Mouse (Mus musculus): Measurements from ENCODE around the gene Brd4. TPM values are rescaled to one million over a fixed set of nuclear protein-coding genes. Genes with fewer than 3 reads are reported as not detected.

The Brd4 gene
- polyA plus RNA-seq (2012; ENCODE audit: insufficient read depth, insufficient read length, low replicate concordance, missing spikeins), result not detected in 2 replicates

DNA sequence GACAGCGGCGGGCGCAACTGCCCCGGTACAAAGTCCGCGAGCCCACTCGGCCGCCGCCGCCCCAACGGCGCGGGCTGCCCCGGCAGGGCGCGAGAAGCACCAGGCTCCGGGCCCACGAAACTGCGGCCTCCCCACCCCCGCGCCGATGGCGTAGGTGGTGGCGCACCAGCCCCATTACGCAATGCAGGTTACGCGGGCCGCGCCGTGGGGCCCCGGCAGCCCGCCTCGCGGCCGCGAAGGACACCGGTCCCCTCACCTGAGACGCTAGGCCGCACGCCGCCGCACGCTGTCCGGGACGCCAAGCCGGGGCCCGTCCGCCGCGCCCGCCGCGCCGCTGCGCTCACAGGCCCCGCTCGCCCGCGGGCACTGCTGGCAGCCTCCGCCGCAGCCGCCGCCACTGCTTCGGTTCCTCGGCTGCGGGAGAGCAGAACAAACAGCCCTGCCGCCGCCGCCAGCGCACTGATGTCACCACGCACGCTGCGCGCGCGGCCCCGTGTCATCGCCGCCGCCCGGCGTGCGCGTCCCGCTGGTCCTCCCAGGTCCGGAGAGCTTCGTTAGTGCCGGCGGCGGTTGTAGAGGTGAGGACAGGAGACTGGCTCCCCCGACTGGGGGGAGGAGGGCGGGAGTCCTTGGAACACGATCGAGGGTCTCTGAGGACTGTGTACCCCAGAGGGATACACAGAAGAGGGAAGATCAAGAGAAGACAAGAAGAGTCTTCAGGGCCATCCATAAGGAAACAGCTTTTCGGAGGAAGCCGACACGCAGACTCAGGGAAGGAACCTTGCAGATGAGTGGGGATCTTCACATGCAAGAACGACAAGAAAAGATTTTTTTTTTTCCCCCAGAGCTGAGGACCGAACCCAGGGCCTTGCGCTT lies at the start of gene Brd4:
Gene Brd4 (minus strand): TSS at position 461 of the 876 bp plus-strand sequence.
- no peak for TF ChIP-seq CTCF (IDR thresholded peaks at IDR 0.05; ENCODE audit: insufficient read depth, low read depth, low read length)
- TF ChIP-seq POLR2A (IDR thresholded peaks at IDR 0.05; ENCODE audit: insufficient read depth, low read depth, low read length), result peak; percentile 98
- Histone ChIP-seq H3K4me3 (ENCODE audit: insufficient read depth, low read depth, low read length) (peak within 1 kb of the TSS; percentile 66), H3K27ac (ENCODE audit: insufficient read depth, low read depth, low read length) (peak within 1 kb of the TSS; percentile 92), H3K4me1 (ENCODE audit: control insufficient read depth, insufficient read depth, low read length) (peaks cover 5% of the 10 kb centered on the region)
- WGBS, result under 1% methylated on average over 100 of the region's 100 CpGs

- H3K4me3 ChIP-seq (ENCODE audit: insufficient read depth, low read depth, low read length), result no peak overlapping the region
- H3K4me1 ChIP-seq (ENCODE audit: control insufficient read depth, insufficient read depth, low read length), result no peaks in the 10 kb centered on the region
- TF ChIP-seq CTCF (IDR thresholded peaks at IDR 0.05; ENCODE audit: insufficient read depth, low read depth, low read length), result no peak
- TF ChIP-seq POLR2A (IDR thresholded peaks at IDR 0.05; ENCODE audit: insufficient read depth, low read depth, low read length), result no peak
- WGBS, result 90% methylated on average over 31 of the region's 31 CpGs
- H3K27ac ChIP-seq (ENCODE audit: insufficient read depth, low read depth, low read length), result no peak overlapping the region
Observed at GRCm38 (mm10) chr17:32333675-32334303, 49.3 kb upstream of the Brd4 start.

- TF ChIP-seq POLR2A (IDR thresholded peaks at IDR 0.05; ENCODE audit: insufficient read depth, low read depth, low read length) (no peak), CTCF (IDR thresholded peaks at IDR 0.05; ENCODE audit: insufficient read depth, low read depth, low read length) (no peak)
- Histone ChIP-seq H3K27ac (ENCODE audit: insufficient read depth, low read depth, low read length) (no peak overlapping the region), H3K4me1 (ENCODE audit: control insufficient read depth, insufficient read depth, low read length) (no peaks in the 10 kb centered on the region), H3K4me3 (ENCODE audit: insufficient read depth, low read depth, low read length) (no peak overlapping the region)
Observed at GRCm38 (mm10) chr17:32327501-32327900, 43.0 kb upstream of the Brd4 start.

- TF ChIP-seq POLR2A (IDR thresholded peaks at IDR 0.05; ENCODE audit: insufficient read depth, low read depth, low read length) (no peak), CTCF (IDR thresholded peaks at IDR 0.05; ENCODE audit: insufficient read depth, low read depth, low read length) (no peak)
- H3K4me3 ChIP-seq (ENCODE audit: insufficient read depth, low read depth, low read length), result no peak overlapping the region
- WGBS, result 95% methylated on average over 1 of the region's 1 CpGs
- H3K4me1 ChIP-seq (ENCODE audit: control insufficient read depth, insufficient read depth, low read length), result no peaks in the 10 kb centered on the region
- H3K27ac ChIP-seq (ENCODE audit: insufficient read depth, low read depth, low read length), result no peak overlapping the region
Observed at GRCm38 (mm10) chr17:32322809-32323208, 38.3 kb upstream of the Brd4 start.

DNA sequence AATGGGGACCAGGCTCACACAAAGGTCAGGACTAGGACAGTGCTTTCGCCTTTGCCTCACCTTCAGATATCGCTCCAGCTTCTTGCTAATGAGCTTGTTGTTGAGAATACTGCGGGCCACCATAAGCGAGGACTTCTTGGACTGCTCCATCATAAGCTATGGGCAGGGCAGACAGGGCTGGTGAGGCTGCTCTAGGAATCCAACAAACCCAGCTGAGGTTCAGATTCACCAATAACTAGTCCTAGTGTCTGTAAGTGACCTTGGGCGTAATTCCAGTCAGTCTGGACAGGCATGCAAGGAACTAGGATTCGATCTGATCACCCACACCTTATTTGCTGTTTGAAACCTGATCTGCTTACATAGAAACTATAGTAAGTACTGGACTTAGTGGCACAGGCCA lies 37.3 kb upstream of the Brd4 start:
- H3K27ac ChIP-seq (ENCODE audit: insufficient read depth, low read depth, low read length), result peak overlapping the region; percentile 80
- peak overlapping the region; percentile 70 for H3K4me3 ChIP-seq (ENCODE audit: insufficient read depth, low read depth, low read length)
- no peak for TF ChIP-seq POLR2A (IDR thresholded peaks at IDR 0.05; ENCODE audit: insufficient read depth, low read depth, low read length)
- no peak for TF ChIP-seq CTCF (IDR thresholded peaks at IDR 0.05; ENCODE audit: insufficient read depth, low read depth, low read length)
- 16% methylated on average over 6 of the region's 6 CpGs for WGBS
- H3K4me1 ChIP-seq (ENCODE audit: control insufficient read depth, insufficient read depth, low read length), result no peaks in the 10 kb centered on the region

DNA sequence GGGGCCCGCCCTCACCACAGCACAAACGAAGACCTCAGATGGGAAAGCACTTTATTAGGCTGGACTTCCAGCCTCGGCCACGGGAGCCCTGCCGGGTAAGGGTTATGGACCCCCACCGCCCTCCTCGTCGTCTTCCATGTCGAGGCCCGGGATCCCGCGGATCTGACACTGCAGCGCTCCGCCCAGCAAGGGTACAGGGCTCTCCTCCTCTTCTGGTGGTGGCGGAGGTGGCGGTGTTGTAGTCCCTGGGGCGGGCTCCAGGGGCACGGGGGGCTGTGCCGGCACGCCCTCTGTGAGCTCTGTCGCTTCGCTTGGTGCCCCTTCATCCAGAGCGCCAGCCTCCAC lies 36.8 kb upstream of the Brd4 start:
- TF ChIP-seq POLR2A (IDR thresholded peaks at IDR 0.05; ENCODE audit: insufficient read depth, low read depth, low read length) (peak; percentile 61; the same call in 1 of the 2 replicates), CTCF (IDR thresholded peaks at IDR 0.05; ENCODE audit: insufficient read depth, low read depth, low read length) (peak; percentile 25; the same call in 1 of the 2 replicates)
- Histone ChIP-seq H3K27ac (ENCODE audit: insufficient read depth, low read depth, low read length) (peak overlapping the region; percentile 80), H3K4me1 (ENCODE audit: control insufficient read depth, insufficient read depth, low read length) (no peaks in the 10 kb centered on the region), H3K4me3 (ENCODE audit: insufficient read depth, low read depth, low read length) (peak overlapping the region; percentile 70)
- WGBS, result under 1% methylated on average over 23 of the region's 23 CpGs

DNA sequence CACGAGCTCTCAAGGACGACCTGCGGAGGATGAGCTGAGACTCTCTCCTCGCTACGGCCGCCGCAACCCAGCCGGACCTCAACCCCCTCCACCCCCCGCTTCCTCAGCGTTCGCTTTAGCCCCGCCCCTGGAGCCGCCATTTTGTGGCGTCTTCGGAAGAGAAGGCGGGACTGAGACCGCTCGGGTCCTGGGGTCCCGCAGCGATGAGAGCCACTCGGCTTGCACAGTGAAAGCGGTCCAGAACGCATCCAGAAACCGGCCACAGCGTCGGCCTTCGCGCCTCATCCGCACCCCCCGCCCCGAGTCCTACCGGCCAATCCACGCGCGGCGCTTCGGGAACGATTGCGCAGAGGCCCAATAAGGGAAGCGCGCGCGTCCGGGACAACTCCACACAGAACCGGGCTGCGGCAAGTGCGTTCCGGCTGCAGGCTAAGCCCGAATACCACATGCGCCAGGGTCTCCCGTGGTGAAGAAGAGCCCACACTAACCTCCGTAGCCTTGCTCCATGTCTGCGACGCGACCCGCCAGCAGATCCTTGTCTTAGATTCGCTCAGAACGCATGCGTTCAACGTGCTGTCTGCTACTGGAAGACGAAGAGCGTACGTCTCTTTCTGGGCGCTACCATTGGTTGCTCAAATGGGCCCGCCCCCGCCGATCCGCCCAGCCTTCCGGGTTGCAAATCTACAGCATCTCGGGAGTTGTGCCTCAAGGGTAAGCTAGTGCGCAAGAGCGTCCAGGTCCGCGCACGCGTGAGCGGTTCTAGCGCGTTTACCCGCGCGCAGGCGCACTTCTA lies 36.3 kb upstream of the Brd4 start, which contains the start of gene Akap8:
Gene Akap8 (minus strand): TSS at position 642 of the 793 bp plus-strand sequence.
- TF ChIP-seq POLR2A (IDR thresholded peaks at IDR 0.05; ENCODE audit: insufficient read depth, low read depth, low read length) (peak; percentile 52; the same call in 1 of the 2 replicates), CTCF (IDR thresholded peaks at IDR 0.05; ENCODE audit: insufficient read depth, low read depth, low read length) (no peak)
- Histone ChIP-seq H3K27ac (ENCODE audit: insufficient read depth, low read depth, low read length) (peak within 1 kb of the TSS; percentile 86), H3K4me1 (ENCODE audit: control insufficient read depth, insufficient read depth, low read length) (no peaks in the 10 kb centered on the region), H3K4me3 (ENCODE audit: insufficient read depth, low read depth, low read length) (peak within 1 kb of the TSS; percentile 91)
- WGBS, result under 1% methylated on average over 83 of the region's 83 CpGs

- WGBS, result 0% methylated on average over 7 of the region's 7 CpGs
- no peak overlapping the region for H3K27ac ChIP-seq (ENCODE audit: insufficient read depth, low read depth, low read length)
- TF ChIP-seq CTCF (IDR thresholded peaks at IDR 0.05; ENCODE audit: insufficient read depth, low read depth, low read length), result no peak
- TF ChIP-seq POLR2A (IDR thresholded peaks at IDR 0.05; ENCODE audit: insufficient read depth, low read depth, low read length), result no peak
- no peaks in the 10 kb centered on the region for H3K4me1 ChIP-seq (ENCODE audit: control insufficient read depth, insufficient read depth, low read length)
- peak overlapping the region; percentile 91 for H3K4me3 ChIP-seq (ENCODE audit: insufficient read depth, low read depth, low read length)
Observed at GRCm38 (mm10) chr17:32319950-32320349, 35.4 kb upstream of the Brd4 start.

Data from olfactory bulb, adult 2 months (tissue).